Mouse (Mus musculus): ENCODE measurements around the gene Pdx1.

Gene Pdx1

DNA sequence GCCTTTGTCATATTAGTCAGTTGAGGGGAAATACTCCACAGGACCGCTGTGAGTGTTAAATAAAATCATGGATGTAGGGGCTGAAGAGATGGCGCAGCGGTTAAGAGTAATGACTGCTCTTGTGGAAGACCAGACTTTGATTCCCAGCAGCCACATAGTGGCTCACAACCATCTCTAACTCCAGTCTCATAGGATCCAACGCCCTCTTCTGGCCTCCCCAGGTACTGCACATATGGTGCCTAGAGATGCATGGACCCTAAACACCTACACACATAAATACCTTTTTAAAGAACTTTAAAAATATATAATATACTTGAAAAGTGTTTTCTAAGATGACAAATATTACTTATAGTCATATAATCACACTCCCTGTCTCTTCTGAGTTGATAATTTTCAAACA, 14.6 kb downstream of the Pdx1 start:
- DNase-seq (ENCODE audit: low read depth) = no peak

DNA sequence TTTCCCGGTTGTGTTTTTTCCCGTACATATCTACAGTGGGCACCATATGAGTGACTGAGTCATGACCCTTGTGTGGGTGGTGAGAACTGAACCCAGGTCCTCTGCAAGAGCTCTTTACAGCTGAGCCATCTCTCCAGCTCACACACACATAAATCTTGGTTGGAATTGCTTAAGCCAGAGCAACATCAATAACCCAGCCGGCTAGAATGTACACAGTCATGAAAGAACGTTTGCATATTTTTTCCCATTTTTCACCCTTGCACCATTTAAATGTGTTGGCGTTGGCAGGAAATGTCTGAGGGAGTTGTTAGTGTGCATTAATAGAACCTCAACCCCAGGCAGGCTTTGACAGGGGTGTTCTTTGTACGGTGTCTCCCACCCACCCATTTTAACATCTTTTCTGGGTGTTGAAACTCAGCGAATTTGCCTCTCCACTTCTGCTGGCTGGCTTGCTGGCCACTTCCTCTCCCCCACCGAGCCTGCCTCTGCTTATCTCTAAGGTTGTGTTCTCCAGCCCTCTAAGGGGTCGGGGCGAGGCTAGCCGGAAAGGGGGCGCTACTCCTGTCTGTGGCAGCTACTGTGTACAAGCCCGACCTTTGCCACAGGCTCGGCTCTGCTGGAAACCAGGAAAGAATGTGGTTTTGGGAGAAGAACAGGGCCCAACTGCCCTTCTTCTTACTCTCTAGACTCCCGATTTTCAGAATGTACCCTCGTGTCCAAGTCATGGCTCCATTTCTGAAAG, 22.2 kb downstream of the Pdx1 start:
- DNase-seq (ENCODE audit: low read depth) = no peak

DNA sequence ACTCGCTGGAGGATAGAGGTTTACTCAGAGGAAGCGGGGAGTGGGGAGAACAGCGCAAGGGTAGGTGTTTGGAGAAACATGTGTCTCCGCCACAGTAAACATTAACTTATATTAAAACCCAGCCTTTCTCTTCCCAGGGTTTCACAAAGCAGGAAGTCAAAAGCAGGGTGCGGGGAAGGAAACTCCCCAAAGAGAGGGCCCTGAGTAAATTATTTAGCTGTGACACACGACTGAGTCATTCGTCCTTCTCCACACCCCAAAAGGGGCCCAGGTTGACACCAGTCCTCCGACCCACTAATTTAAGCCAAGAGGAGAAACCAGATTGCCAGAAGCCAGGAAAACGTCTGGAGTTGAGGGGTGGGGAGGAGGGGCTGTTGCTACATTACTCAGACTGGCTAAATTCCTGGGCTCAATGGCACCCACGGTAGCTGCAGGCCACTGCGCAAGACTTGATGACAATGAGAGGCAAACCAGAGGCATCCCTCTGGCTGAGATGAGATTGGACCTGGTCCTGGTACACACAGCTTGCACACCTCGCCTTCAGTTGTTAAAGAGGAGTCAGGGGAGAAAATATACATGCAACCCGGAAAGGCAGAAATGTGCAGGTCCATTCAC, 22.9 kb downstream of the Pdx1 start:
- DNase-seq (ENCODE audit: low read depth) = no peak

DNA sequence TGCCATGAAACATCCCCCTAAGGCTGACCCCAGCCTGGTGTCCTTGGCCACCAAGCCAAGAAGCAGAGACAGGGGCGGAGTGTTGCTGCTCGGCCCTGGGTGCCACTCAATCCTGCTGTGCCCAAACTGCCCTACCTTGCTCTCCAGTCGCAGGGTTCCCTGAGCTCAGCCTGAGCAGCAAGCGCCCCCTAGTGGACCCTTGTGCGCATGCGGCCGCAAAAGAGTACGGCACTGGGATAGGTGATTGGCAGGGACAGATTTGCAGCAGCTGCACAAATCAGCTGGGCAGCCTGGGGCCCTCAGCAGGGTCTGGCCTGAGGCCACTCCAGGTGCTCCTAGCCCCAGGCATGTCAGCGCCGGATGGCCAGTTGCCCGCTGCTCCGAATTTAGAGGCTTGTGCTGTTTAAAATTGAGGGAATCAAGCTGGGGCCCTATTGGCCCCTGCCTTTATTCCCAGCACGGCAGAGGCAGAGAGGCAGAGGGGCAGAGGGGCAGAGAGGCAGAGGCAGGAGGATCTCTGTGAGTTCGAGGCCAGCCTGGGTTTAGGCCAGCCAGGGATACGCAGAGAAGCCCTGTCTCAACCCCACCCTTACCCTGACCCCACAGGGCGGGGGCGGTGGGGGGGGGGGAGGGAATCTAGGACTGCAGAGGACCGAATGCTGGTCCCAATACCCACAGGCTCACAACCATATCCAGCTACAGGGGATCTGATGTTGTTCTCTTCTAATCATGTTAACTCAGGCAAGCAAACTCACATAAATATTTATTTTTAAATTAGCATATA, 23.6 kb downstream of the Pdx1 start:
- DNase-seq (ENCODE audit: low read depth) = peak; percentile 78

DNA sequence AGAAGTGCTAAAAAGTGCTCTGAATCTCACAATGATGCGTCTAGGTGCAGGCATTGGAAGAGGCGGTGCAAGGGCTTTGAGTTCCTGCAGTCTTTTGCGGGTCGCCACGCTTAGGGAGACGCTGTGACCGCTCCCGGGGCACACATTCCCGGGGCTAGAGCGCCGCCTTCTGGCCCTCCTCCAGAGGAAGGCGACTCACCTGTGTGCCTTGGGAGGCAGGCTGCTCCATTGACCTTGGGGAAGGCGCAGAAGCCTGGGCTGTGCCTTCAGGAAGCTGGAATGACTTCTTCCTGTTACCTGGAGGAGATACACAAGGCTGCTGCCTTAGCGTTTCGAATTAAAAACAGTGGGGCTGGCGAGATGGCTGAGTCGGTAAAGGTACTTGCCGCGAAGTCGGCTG, 24.4 kb downstream of the Pdx1 start:
- DNase-seq (ENCODE audit: low read depth) = peak; percentile 32

DNA sequence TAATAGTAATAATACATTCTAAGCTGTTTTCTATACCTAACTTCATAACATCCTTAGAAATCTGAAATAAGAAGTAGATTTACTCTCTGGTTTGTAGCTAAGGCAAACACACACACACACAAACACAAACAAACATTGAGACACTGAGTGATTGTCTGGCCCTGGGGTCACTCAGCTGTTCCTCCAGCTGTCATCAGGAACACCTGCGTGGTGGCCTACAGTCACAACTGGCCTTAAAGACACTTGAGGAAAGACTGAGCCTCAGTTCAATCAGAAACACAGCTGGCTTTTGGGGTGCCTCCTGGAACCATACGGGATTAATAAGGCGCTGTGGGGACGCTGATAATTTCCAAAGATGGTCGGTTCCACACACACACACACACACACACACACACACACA, 27.5 kb downstream of the Pdx1 start:
- DNase-seq (ENCODE audit: low read depth) = no peak

DNA sequence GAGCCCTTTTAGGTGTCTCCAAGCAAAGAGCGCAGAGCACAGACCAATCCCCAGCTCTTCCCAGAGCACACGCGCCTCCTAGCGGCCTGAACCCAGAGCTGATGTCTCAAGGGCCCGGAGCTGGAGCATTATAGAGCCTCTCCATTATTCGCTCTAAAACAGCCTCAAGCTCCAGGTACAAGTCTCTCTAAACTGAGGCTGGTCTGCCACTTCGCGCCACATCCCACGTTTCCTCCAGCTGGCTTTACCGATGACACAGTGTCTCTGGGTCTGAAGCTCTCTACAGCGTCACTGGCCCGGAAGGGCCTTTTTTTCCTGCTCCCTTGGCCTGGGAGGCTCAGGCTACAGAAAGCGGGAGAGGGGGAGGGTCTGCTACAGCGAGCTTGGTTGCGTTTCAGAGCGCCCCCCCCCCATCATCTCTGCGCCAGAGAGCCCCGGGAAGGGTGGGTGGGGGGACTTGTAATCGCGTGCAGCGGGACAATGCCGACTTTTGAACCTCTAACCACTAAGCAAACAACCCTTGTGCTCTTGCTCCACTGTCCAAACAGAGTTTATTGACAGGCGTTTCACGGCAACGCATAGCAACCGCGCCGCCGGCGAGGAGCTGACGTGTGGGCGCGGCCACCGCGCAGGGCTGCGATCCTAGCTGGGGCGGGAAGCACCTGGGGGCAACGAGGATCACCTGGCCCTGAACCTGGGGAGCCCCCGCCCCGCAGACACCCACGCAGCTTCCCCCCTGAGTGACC, 29.7 kb downstream of the Pdx1 start:
- peak; percentile 61 for DNase-seq (ENCODE audit: low read depth)

GRCm38 (mm10) chr5:147300001-147300363, 30.2 kb downstream of the Pdx1 start:
- no peak for DNase-seq (ENCODE audit: low read depth)

DNA sequence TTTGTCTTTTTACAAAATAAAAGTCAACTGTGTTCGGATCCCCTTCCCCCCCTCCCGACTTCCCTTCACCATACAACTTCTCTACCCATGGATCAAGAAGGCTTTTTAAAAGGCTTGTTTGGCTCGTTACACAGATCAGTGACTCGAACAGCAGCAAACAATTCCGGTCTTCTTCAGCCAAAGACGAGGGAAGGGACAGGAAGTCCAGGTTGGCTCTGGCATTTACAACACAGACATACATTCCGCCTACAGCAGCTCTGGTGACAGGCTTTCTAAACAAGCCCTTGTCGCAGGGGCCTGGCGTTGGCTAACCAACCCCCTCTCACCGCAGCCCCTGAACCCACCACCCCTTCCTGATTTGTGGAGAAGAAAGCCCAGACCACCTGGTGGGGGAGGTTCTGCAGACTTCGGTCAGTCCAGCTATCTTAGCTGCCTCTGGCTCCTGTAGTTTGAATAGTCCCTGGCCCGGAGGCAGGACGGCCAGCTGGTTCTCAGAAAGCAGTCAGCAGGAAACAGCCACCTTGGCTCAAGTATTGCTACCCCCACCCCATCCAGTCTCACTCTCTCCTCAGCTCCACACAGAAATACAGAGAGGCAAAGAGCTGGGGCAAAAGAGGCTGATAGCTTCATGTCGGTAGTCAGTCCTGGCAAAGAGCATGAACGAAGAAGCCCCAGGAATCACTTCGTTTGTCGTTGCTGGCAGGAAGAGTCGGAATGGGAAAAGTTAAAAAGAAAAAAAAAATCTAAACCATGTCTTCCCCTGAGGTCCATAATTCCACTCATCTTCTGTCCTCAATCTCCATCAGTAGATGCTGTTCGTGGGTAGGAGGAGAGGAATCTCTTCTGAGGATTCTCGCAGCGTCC, 31.4 kb downstream of the Pdx1 start:
- no peak for DNase-seq (ENCODE audit: low read depth)

GRCm38 (mm10) chr5:147301781-147302070, 32.0 kb downstream of the Pdx1 start:
- DNase-seq (ENCODE audit: low read depth) = no peak

- no peak for DNase-seq (ENCODE audit: low read depth)
Measured at GRCm38 (mm10) chr5:147302141-147302540, 32.4 kb downstream of the Pdx1 start.

GRCm38 (mm10) chr5:147302746-147303400, 33.1 kb downstream of the Pdx1 start:
- no peak for DNase-seq (ENCODE audit: low read depth)

DNA sequence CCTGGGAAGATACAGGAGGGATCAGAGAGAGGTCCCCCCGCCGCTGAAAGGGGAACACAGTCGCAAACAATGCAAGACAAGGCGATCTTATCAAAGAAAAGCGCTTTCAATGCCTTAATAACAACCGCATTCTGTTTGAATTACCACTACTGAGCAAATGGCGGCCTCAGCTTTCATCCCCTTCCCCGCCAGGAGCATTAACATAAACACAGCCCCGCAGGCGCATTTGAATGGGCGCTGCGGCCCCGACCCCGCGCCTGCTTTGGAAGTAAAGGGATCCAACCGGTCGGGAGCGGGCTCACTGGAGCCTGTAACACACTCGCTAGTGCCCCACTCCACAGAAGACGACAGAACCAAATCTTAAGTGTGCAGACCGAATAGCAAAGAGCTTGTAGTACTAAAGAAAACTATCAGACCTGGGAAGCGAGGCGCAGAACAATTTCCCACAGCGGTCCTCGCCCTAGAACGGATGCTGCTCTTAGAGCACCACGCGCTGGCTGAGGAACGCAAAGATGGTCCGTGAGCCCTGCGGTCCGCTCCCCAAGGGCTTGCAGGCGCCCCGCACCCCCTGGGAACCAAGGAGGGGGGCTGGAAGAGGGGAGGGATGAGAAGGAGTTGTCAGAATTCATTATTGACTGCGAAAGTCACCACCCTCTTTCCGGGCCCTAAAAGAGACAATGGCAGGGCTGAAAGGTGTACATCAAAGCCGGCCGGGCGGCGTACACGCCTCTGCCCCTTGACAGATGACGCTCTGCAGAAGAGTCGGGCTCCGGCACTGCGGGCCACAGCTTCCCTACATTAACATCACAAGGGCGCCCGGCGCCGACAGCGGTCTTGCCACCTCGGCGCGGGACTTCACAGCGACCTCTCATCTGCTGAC, 34.8 kb downstream of the Pdx1 start:
- DNase-seq (ENCODE audit: low read depth) = no peak

- no peak for DNase-seq (ENCODE audit: low read depth)
Measured at GRCm38 (mm10) chr5:147305166-147305565, 35.4 kb downstream of the Pdx1 start.

DNA sequence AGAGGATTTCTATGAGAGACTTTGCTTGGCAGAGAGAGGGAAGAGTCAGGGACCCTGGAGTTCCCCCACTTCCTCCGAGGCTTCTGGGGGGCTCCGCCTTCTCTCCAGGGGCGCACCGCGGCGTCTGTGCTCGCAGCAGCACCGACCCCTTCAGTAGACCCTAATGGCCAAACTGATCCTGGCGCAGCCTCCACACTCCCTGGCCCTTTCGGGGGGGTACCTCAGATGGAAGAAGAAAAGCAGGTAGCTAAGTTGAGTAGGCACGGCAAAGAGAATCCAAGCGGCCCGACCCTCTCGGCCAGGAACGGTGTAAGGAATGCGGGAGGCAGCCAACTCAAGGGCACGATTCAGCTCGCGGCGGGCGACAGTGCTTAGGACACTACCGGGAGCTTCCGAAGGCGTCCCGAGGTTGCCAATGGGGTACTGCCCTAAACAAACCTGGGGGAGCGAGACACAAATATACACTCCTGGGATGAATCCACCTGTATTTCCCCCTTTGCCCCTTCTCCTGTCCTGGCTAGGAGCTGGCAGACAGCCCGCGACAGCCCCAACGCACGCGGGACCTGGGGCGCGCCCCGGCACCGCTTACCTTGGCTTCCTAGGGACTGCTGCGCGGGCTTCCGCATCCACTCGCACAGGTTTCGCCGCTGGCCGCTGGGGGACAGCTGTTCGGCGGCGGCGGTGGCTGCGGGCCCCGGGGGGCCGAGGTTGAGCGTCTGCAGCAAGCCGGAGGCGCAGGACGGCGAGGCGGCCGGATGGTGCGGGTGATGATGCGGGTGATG, 36.3 kb downstream of the Pdx1 start:
- no peak for DNase-seq (ENCODE audit: low read depth)

DNA sequence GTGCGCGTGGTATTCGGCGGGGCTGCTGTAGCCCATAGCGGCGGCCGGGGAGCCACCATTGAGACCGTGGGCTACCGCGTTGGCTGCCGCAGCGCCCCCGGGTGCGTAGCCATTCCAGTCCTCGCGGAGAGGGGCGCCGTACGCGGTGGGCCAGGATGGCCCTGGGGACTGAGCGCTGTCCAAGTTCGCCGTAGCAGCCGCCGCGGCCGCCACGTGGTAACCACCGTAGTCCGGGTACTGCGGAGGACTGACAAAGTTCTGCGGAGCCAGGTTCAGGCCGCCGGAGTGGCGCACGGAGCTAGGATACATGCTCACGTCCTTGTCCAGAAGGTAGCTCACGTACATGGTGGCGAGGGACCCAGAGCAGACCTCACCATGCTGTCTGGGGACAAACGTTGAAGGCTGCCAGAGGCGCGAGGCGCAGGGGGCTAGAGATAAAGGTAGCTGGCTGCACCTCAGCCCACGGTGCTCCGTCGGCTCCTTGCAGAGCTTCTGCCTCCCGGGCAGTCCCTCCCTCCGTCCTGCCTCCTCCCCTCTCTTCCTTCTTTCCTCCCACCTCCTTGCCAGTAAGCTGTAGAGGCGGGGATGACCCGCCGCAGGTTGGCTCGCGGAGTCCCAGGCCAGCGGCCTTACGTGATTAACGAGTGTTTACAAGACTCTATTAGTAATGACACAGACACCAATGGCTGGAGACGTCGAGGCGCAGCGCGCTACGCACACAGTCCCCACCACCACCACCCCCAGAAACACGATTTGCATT, 37.1 kb downstream of the Pdx1 start, which contains the start of gene Cdx2:
Gene Cdx2 (minus strand): TSS at position 633 of the 760 bp plus-strand sequence.
- no peak for DNase-seq (ENCODE audit: low read depth)

- no peak for DNase-seq (ENCODE audit: low read depth)
Measured at GRCm38 (mm10) chr5:147307398-147307785, 37.6 kb downstream of the Pdx1 start.

GRCm38 (mm10) chr5:147308451-147308850, 38.7 kb downstream of the Pdx1 start:
- no peak for DNase-seq (ENCODE audit: low read depth)

GRCm38 (mm10) chr5:147309786-147310185, 40.0 kb downstream of the Pdx1 start:
- no peak for DNase-seq (ENCODE audit: low read depth)
